In genomic region chr14:73106234-73106711, GRCm38 (mm10) we compare ENCODE assay signal across 9 mouse cellular contexts. TPM values are rescaled to one million over a fixed set of nuclear protein-coding genes. Genes with fewer than 3 reads are reported as not detected.
A peak's percentile ranks its signal among the peaks of the same experiment; 100 is the strongest.
DNase-seq lines count a peak whose midpoint lies in the region; ATAC-seq lines count a peak whose summit lies in the region.
"Had no signal": no experiment of that assay in that cellular context is flagged by ENCODE, and none has a peak within 500 bp of the region (broad histone marks: within the 10 kb centered on the region; RNA-seq: fewer than 3 reads in every experiment).

No protein-coding gene starts in this region.

- H3K27ac ChIP-seq in midbrain, embryonic 10.5 days (replicated peaks) = no peak overlapping the region
- H3K27ac ChIP-seq in midbrain, embryonic 16.5 days (ENCODE audit: low read length) = no peak overlapping the region
- H3K27ac ChIP-seq in forebrain, embryonic 13.5 days = no peak overlapping the region
- 0 out of 2 replicates have a peak overlapping the region, but pooled peaks have one; percentile 87 for H3K27ac ChIP-seq in intestine, embryonic 15.5 days
- no peak overlapping the region for H3K27ac ChIP-seq in liver, embryonic 16.5 days (ENCODE audit: low read length)
- H3K27ac ChIP-seq in neural tube, embryonic 15.5 days (replicated peaks) = no peak overlapping the region
- H3K27ac ChIP-seq: liver, embryonic 13.5 days had no signal

- H3K4me2 ChIP-seq in midbrain, embryonic 16.5 days (ENCODE audit: low read length) = no peak overlapping the region
- H3K4me2 ChIP-seq in forebrain, embryonic 13.5 days = no peak overlapping the region
- H3K4me2 ChIP-seq in intestine, embryonic 15.5 days (replicated peaks) = peak overlapping the region; percentile 12; the same call in 1 of the 2 replicates
- H3K4me2 ChIP-seq in liver, embryonic 16.5 days (ENCODE audit: low read depth, low read length) = peak overlapping the region; percentile 30
- H3K4me2 ChIP-seq in neural tube, embryonic 15.5 days = peak overlapping the region; percentile 46
- H3K4me2 ChIP-seq: liver, embryonic 13.5 days had no signal

- no peaks in the 10 kb centered on the region for H3K36me3 ChIP-seq in midbrain, embryonic 10.5 days
- no peaks in the 10 kb centered on the region for H3K36me3 ChIP-seq in midbrain, embryonic 16.5 days (ENCODE audit: control insufficient read depth, insufficient read depth, low read length)
- H3K36me3 ChIP-seq in forebrain, embryonic 13.5 days (ENCODE audit: poor library complexity, severe bottlenecking) = no peaks in the 10 kb centered on the region
- no peaks in the 10 kb centered on the region for H3K36me3 ChIP-seq in intestine, embryonic 15.5 days
- H3K36me3 ChIP-seq in liver, embryonic 16.5 days (ENCODE audit: control insufficient read depth, insufficient read depth) = no peaks in the 10 kb centered on the region
- no peaks in the 10 kb centered on the region for H3K36me3 ChIP-seq in neural tube, embryonic 15.5 days
- H3K36me3 ChIP-seq: liver, embryonic 13.5 days had no signal

- no peaks in the 10 kb centered on the region for H3K27me3 ChIP-seq in midbrain, embryonic 10.5 days (ENCODE audit: low read depth, poor library complexity, severe bottlenecking)
- no peaks in the 10 kb centered on the region for H3K27me3 ChIP-seq in midbrain, embryonic 16.5 days (ENCODE audit: control insufficient read depth, insufficient read depth, low read depth, low read length)
- no peaks in the 10 kb centered on the region for H3K27me3 ChIP-seq in forebrain, embryonic 13.5 days
- H3K27me3 ChIP-seq in intestine, embryonic 15.5 days (replicated peaks) = no peaks in the 10 kb centered on the region
- no peaks in the 10 kb centered on the region for H3K27me3 ChIP-seq in liver, embryonic 16.5 days (ENCODE audit: control insufficient read depth, insufficient read depth, low read depth, low read length)
- no peaks in the 10 kb centered on the region for H3K27me3 ChIP-seq in neural tube, embryonic 15.5 days (replicated peaks)
- H3K27me3 ChIP-seq: liver, embryonic 13.5 days had no signal

- H3K9ac ChIP-seq in midbrain, embryonic 16.5 days (ENCODE audit: low read depth, low read length) = no peak overlapping the region
- no peak overlapping the region for H3K9ac ChIP-seq in forebrain, embryonic 13.5 days
- H3K9ac ChIP-seq in intestine, embryonic 15.5 days = no peak overlapping the region
- no peak overlapping the region for H3K9ac ChIP-seq in liver, embryonic 16.5 days (ENCODE audit: low read depth, low read length)
- H3K9ac ChIP-seq in neural tube, embryonic 15.5 days (replicated peaks) = 0 out of 2 replicates have a peak overlapping the region, but pooled peaks have one; percentile 15
- H3K9ac ChIP-seq: liver, embryonic 13.5 days had no signal

- H3K4me3 ChIP-seq in midbrain, embryonic 10.5 days = no peak overlapping the region
- no peak overlapping the region for H3K4me3 ChIP-seq in midbrain, embryonic 16.5 days (ENCODE audit: low read depth, low read length)
- H3K4me3 ChIP-seq in forebrain, embryonic 13.5 days = no peak overlapping the region
- H3K4me3 ChIP-seq in intestine, embryonic 15.5 days (replicated peaks) = no peak overlapping the region
- no peak overlapping the region for H3K4me3 ChIP-seq in liver, embryonic 16.5 days (ENCODE audit: low read depth, low read length)
- H3K4me3 ChIP-seq in neural tube, embryonic 15.5 days (replicated peaks) = no peak overlapping the region
- H3K4me3 ChIP-seq: liver, embryonic 13.5 days had no signal

- WGBS in midbrain, embryonic 10.5 days = 30% methylated on average over 8 of the region's 8 CpGs
- WGBS in midbrain, embryonic 16.5 days = 20% methylated on average over 8 of the region's 8 CpGs
- 29% methylated on average over 8 of the region's 8 CpGs for WGBS in forebrain, embryonic 13.5 days
- WGBS in intestine, embryonic 15.5 days = 23% methylated on average over 8 of the region's 8 CpGs
- WGBS in liver, embryonic 16.5 days (ENCODE audit: insufficient replicate concordance) = 21% methylated on average over 8 of the region's 8 CpGs
- 14% methylated on average over 8 of the region's 8 CpGs for WGBS in neural tube, embryonic 15.5 days

- peak; percentile 41 for DNase-seq in midbrain, embryonic 10.5 days (ENCODE audit: low spot score)
- peak; percentile 67 for DNase-seq in adrenal gland, postnatal 10 days
- DNase-seq: liver, embryonic 13.5 days had no signal

- H3K9me3 ChIP-seq in midbrain, embryonic 10.5 days (replicated peaks) = no peaks in the 10 kb centered on the region
- no peaks in the 10 kb centered on the region for H3K9me3 ChIP-seq in midbrain, embryonic 16.5 days (replicated peaks; ENCODE audit: control insufficient read depth, low read length, poor library complexity, severe bottlenecking)
- no peaks in the 10 kb centered on the region for H3K9me3 ChIP-seq in forebrain, embryonic 13.5 days (replicated peaks)
- no peaks in the 10 kb centered on the region for H3K9me3 ChIP-seq in intestine, embryonic 15.5 days
- H3K9me3 ChIP-seq in liver, embryonic 16.5 days (replicated peaks; ENCODE audit: control insufficient read depth, low read length) = no peaks in the 10 kb centered on the region
- H3K9me3 ChIP-seq in neural tube, embryonic 15.5 days (replicated peaks) = no peaks in the 10 kb centered on the region
- H3K9me3 ChIP-seq: liver, embryonic 13.5 days had no signal

- H3K4me1 ChIP-seq in midbrain, embryonic 10.5 days = peaks cover 16% of the 10 kb centered on the region
- H3K4me1 ChIP-seq in midbrain, embryonic 16.5 days (ENCODE audit: control insufficient read depth, insufficient read depth, low read length) = no peaks in the 10 kb centered on the region
- H3K4me1 ChIP-seq in forebrain, embryonic 13.5 days = peaks cover 14% of the 10 kb centered on the region
- H3K4me1 ChIP-seq in intestine, embryonic 15.5 days (replicated peaks) = no peaks in the 10 kb centered on the region
- no peaks in the 10 kb centered on the region; the same call in 1 of the 2 replicates for H3K4me1 ChIP-seq in liver, embryonic 16.5 days (ENCODE audit: control insufficient read depth, low read depth, low read length)
- H3K4me1 ChIP-seq in neural tube, embryonic 15.5 days = peaks cover 3% of the 10 kb centered on the region; the same call in 1 of the 2 replicates

- ATAC-seq in midbrain, embryonic 16.5 days = no peak; the same call in 1 of the 2 replicates
- peak; percentile 69 for ATAC-seq in forebrain, embryonic 13.5 days
- no peak for ATAC-seq in intestine, embryonic 15.5 days
- no peak for ATAC-seq in liver, embryonic 16.5 days (ENCODE audit: low read depth)
- ATAC-seq in neural tube, embryonic 15.5 days (ENCODE audit: low FRiP score) = peak; percentile 76; the same call in 1 of the 2 replicates
- ATAC-seq in megakaryocyte-erythroid progenitor cell, adult 5-6 weeks (replicated peaks; ENCODE audit: low FRiP score, low TSS enrichment, poor library complexity, severe bottlenecking) = no peak

RNA-seq across cellular contexts. Expression of gene Rcbtb2, which starts 16.6 kb away (rescaled TPM):
- polyA plus RNA-seq in midbrain, embryonic 10.5 days (2016; fragmentation: Nextera tagmentation; extraction: Ambion mirVana) = 163 and 168 TPM in 2 replicates
- 53.0 and 64.5 TPM in 2 replicates for polyA plus RNA-seq in midbrain, embryonic 16.5 days (2015; fragmentation: Nextera tagmentation; extraction: Ambion mirVana)
- 10 to 100 TPM; 49.9 to 64.4 TPM for total RNA-seq in adrenal gland, postnatal 10 days (2021)
- polyA plus RNA-seq in forebrain, embryonic 13.5 days (2015; fragmentation: Nextera tagmentation; extraction: Ambion mirVana) = 110 and 111 TPM in 2 replicates
- 69.2 and 77.0 TPM in 2 replicates for polyA plus RNA-seq in intestine, embryonic 15.5 days (2015; fragmentation: Nextera tagmentation; extraction: Ambion mirVana)
- polyA plus RNA-seq in liver, embryonic 16.5 days (2015; fragmentation: Nextera tagmentation; extraction: Ambion mirVana) = 19.5 and 21.4 TPM in 2 replicates
- polyA plus RNA-seq in neural tube, embryonic 15.5 days (2015; fragmentation: Nextera tagmentation; extraction: Ambion mirVana) = 56.8 and 63.3 TPM in 2 replicates
- 16.7 and 26.2 TPM in 2 replicates for total RNA-seq in megakaryocyte-erythroid progenitor cell, adult 5-6 weeks (2014; fragmentation: Nextera tagmentation)
- 20.5 and 33.5 TPM in 2 replicates for total RNA-seq in megakaryocyte-erythroid progenitor cell, adult 5-6 weeks (2017)

RNA-seq across cellular contexts. Expression of gene Cysltr2, which starts 57.4 kb away (rescaled TPM):
- not detected in 2 replicates for polyA plus RNA-seq in midbrain, embryonic 10.5 days (2016; fragmentation: Nextera tagmentation; extraction: Ambion mirVana)
- polyA plus RNA-seq in midbrain, embryonic 16.5 days (2015; fragmentation: Nextera tagmentation; extraction: Ambion mirVana) = 0.11 TPM in 1 of 2 replicates, not detected in the other
- 1 to 10 TPM in 1 of 2 experiments, under 1 TPM in 1; 0.81 to 1.4 TPM for total RNA-seq in adrenal gland, postnatal 10 days (2021)
- not detected in 2 replicates for polyA plus RNA-seq in forebrain, embryonic 13.5 days (2015; fragmentation: Nextera tagmentation; extraction: Ambion mirVana)
- 0.19 and 0.21 TPM in 2 replicates for polyA plus RNA-seq in intestine, embryonic 15.5 days (2015; fragmentation: Nextera tagmentation; extraction: Ambion mirVana)
- polyA plus RNA-seq in liver, embryonic 16.5 days (2015; fragmentation: Nextera tagmentation; extraction: Ambion mirVana) = 0.23 and 0.26 TPM in 2 replicates
- polyA plus RNA-seq in neural tube, embryonic 15.5 days (2015; fragmentation: Nextera tagmentation; extraction: Ambion mirVana) = 0.28 and 2.3 TPM in 2 replicates
- total RNA-seq in megakaryocyte-erythroid progenitor cell, adult 5-6 weeks (2014; fragmentation: Nextera tagmentation) = 4.1 and 5.6 TPM in 2 replicates
- total RNA-seq in megakaryocyte-erythroid progenitor cell, adult 5-6 weeks (2017) = 5.8 and 8.6 TPM in 2 replicates

Comparison
In these comparisons a context has a peak if more than half of its experiments do, and no peak if none do; other contexts are left out.
1. ATAC-seq: peak in forebrain, embryonic 13.5 days (single experiment) and neural tube, embryonic 15.5 days (single experiment); none in midbrain, embryonic 16.5 days (single experiment), intestine, embryonic 15.5 days (single experiment), liver, embryonic 16.5 days (single experiment) and megakaryocyte-erythroid progenitor cell, adult 5-6 weeks (single experiment).
2. H3K4me2 ChIP-seq: peak in intestine, embryonic 15.5 days (single experiment), liver, embryonic 16.5 days (single experiment) and neural tube, embryonic 15.5 days (single experiment); none in midbrain, embryonic 16.5 days (single experiment) and forebrain, embryonic 13.5 days (single experiment).